Mouse (Mus musculus) brain, embryonic 18.5 days (tissue): ENCODE data around the gene Exoc2.

Experiments used
- DNase-seq: peaks from one replicate; pipeline ENCODE4 v3.0.0-alpha.2; 2012; ENCODE audit warnings: low read depth, low spot score

Gene Exoc2

DNA sequence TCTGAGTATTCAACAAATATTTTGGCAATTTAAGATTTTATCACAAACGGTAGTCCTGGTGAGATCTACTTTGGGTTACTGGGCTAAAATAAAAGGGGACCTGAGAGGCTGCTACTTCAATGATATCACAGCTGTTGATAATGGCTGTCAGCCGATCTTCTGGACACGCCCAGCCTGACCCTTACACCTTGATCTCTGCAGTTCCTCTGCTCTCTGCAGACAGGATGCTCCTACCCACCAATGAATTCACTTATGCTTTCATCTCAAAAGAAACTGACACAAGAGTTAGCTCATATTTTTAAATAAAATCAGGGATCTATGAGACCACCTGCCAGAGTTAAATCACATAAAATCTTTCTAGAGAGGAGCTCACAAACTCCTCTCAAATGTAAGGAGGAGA, 149.0 kb downstream of the Exoc2 start:
- DNase-seq = no peak

DNA sequence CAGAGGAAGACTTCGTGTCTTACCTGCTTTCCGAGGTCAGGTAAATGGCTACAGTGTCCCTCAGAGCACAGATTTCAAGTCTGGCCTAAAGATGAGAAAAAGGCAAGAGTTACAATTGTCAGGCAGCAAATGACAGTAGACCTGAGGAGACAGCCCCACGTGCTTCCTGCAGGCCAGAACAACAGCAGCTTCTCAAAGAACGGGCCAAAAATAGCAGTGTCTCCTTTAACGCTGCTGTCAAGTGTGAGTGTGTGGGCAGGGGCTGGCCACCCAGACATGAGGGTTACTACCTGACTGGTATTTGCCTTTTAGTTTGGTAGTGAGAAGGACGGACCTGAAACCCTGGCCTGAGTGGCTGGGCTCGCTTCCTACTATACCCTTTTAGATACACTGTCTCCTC, 153.3 kb downstream of the Exoc2 start:
- no peak for DNase-seq

DNA sequence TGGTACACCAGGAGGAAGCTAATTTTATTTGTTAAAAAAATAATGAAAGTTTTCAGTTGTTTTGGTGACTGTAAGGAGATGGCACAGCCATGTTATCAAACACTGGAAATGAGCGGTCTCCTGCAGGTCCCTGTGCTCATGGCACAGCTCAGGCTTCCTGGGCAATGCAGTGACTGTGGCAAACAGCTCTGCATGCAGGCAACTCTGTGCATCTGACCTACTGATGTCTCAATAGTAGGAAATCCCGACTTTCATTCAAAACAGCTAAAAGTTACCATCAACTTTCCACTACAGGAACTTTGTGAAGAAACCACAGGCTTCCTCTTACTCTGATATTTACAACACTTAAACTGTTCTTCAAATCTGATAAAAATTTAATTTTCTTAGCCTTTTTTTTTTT, 154.0 kb downstream of the Exoc2 start:
- DNase-seq = no peak

DNA sequence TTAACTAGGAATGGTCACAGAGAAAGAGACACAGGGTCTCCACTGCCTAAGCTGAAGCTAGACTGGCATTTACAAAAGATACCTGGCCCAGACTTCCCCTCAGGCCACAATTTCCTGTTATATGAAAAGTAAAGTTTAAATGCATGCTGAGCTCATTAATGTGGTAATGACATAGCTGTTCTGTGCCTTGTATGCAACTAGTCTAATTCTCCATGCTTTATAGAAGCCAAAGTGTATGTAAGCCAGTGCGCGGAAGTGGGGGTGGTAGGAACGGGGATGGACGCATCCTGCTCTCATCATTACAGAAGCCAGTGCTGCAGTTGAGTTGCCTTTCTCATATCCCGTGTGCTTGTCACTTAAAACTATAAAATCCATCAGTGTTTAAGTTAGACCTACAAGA, 156.5 kb downstream of the Exoc2 start:
- DNase-seq = no peak

DNA sequence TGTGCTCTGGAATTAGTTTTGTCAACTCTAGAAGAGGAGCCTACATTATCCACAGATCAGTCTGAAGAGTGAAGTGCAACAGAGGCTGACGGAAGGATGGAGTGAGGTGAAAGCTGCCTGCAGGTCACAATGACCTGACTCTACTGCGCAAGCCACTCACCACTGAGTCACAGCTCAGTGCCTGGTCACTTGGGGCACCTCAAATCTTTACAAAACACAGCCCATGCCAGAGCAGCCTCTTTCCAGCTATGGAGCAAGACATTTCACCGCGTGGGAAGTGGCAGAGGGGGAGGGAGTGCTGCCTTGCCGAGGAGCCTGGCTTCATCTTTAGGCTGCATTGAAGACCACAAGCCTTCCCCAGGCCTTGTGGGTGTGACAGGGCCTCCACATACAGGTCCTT, 159.6 kb downstream of the Exoc2 start:
- no peak for DNase-seq

DNA sequence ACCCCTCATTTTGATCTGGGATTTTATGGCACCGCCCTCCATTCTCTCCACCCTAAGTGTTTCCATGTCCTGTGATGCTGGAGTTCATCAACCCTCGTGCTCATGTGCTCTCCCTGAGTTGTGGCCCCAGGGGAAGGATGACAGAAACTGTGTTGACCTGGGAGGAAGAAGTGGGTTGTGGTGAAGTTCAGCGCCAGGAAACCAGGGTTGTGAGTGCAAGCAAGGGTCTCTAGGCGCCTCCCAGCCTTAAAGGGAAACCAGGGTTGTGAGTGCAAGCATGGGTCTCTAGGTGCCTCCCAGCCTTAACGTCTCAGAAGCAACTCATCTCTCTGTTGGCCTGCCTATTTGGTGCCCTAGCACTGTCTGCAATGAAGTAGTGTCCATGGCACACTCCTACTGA, 160.4 kb downstream of the Exoc2 start:
- no peak for DNase-seq

DNA sequence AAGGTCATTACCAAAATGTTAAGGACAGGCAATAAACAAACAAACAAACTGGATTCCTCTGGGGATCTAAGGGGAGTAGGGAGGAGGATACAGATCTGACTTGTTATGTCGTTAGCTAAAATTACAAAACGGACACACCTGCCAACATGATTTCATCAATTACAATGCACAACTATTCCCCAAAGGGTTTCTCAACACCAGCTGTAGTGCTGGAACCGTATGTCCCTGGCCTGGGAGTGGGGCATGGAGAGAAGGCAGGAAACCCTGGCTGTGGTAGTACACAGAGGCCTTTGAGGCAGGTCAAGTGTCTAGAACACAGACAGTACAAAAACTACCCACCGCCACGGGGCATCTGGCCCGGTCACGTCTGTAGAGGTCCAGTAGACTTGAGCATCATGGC, 164.7 kb downstream of the Exoc2 start:
- DNase-seq = no peak

DNA sequence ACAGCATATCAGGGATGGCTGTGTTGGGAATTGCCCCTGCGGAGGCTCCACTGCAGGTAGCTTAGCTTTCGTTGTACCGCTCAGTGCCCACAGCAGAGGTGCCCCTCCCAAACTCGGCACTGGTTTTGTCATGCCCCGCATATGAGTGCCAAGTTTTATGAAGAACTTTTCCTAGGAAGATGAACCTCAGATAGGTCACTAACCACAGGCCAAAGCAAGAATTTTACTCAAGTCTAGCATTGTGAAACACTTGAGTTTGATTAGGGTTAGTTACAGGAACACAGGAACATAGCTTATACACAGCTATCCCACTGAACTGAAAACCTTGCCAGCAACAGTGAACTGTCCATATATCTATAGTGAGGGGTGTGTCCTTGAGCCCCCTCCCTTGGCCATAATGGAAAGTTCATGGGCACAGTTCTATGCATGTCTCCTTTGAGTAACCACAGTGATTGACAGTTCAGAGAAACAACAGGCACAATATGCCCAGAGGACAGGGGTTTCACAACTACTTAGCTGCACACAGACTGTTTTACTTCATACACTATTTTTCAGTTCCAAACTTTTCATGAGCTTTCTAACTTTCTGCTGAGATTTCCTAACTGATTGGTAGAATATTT, 171.4 kb downstream of the Exoc2 start:
- no peak for DNase-seq

DNA sequence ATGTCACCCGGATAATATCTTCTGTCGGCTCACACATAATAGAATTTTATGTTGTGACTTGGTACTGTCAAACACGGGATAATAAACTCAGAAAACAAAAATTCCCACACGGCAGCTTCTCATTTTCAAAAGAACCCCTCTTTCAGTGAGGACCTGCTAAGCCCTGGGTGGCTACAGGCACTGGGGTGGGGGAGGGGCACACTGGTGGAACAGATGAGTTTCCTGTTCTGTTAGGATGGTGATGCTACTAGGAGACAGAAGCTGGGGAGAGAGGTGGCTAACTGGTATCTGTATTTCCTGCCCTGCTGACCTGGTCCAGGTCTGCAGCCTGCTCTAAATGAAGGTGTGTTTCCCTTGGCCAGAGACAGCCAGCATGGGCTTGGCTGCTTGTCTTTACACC, 172.0 kb downstream of the Exoc2 start:
- no peak for DNase-seq

DNA sequence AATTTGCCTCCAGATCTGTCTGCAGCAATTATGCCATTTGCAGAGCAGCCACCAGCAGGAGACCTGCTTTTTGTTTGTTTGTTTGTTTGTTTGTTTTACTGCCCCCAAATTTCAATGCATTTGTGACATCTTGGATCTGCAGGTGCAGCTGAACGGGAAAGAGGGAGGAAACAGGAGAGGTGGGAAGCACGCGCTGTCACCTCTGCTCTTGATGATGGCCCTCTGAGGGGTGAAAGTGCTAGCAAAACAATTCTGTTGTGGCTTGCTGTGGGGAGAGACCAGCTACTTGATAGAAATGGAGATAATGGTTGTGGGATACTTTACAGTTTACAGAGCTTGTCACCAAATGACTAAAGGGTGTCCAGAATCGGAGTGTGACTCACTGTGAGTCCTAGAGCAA, 177.9 kb downstream of the Exoc2 start:
- DNase-seq = no peak

DNA sequence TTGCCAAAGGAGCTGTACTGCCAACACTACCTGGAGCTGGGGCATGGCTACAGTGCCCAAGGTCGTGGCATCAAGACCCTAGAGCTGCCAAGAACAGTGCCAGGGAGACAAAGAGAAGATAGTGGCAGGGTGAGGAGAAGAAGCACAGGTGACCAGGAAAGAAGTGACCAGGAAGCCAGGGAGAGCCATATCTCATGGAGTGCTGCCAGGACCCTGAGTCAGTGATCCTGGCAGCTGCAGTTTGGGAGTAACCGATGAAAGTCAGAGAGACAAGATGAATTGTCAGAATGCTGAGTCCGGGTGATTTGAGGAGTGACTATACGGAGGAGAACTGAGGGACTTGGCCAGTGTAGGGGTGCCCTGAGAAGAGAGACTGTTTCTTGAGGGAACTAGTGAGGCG, 180.3 kb downstream of the Exoc2 start:
- DNase-seq = no peak

DNA sequence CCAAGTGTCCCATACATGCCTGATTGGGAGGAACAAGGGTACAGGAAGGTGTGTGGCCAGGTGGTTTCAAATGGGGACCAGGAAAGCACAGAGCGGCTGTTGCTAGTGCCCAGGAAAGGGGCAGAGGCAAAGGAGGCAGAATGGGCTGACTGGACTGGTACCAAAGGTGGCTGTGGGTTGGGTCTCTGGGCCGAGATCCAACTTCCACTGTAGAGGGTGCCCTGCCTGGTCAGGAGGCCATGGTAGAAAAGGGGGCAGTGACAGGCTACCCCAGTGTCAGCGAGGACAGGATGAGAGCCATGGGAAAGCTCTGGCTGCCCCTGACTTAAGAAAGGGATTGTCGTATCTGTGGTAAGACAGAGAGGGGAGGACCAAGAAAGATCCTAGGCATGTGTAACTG, 180.7 kb downstream of the Exoc2 start:
- no peak for DNase-seq

DNA sequence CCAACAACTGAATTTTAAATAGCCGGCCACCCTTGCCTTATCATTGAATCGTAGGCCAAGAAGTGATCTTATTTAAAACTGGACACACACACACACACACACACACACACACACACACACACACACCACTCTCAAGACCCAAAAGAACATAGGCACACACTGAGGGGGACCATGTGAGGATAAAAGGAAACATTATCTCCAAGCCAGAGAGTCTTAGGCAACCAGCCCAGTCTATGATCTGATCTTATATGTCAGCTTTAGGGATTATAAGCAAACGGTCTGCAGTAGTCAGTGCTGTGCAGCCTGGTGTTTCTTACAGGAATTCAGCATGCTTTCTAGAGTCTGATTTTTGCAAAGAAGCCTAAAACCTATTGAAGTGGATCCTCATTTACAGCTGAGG, 181.2 kb downstream of the Exoc2 start:
- no peak for DNase-seq

DNA sequence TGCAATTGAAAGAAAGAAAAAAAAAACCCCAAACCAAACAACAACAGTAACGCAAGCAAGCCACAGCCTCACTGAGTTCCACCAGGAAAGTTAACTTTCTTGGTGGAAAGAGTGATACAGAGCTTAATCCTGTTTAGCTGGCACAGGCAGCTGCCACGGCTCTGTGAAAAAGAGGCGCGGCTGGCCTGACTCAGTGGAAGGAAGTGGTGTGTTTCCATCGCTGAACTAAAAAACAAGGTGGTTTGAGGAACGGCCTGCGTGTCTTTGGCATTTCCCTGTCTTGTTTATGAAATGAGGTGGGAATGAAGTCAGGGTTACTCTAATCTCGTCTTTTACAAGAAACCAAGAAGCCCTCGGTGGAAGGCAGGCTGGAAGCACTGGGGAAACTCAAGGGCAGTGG, 181.6 kb downstream of the Exoc2 start:
- DNase-seq = no peak

DNA sequence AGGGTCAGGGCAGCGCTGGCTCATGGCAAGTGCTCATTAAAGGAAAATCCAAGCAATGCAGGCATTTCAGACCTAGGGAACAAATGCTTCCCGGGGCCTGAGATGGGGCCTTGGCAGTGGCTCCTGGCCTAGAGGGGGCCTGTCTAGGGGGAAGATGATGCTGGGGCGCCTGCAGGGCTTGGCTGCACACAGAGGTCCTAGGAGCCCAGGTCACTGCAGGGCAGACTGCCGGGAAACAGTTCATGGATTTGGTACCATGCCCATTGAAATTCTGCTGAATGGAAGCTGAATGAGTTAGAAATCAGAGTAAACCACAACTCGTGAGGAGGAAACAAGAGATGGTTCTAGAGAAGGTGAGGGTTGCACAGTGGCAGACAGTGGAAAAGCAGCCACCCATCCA, 183.9 kb downstream of the Exoc2 start:
- no peak for DNase-seq

DNA sequence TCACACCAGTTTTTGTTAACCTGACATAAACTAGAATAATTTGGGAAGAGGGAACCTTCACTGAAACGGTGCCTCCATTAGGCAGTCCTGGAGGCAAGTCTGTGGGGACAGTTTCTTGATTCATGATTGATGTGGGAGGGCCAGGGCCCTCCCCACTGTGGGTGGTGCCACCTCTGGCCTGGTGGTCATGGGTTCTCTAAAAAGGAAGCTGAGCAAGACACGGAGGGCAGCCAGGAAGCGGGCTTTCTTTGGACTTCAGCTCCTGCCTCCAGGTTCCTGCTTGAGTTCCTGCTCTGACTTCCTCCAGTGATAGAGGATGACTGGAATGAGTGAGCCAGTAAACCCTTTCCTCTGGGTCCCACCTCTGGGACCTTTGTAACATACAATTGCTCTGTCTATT, 185.5 kb downstream of the Exoc2 start:
- DNase-seq = no peak

DNA sequence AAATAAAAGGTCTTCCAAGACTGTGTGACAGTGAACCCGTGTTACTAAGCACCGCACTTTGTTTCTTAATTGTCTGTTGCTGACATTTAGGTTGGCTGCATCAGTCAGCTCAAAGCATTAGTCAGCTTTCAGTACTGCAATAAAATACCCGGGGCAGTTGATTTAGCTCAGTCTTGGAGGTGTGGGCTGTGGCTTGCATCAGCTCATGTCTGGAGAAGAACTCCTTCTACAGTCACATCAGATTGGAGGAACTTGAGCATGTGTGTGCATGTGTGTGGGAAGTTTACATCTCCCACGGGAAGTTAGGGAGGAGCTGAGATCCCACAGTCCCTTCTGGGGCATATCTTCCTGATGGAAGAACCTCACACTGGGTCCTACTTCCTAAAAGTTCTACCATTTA, 185.9 kb downstream of the Exoc2 start:
- DNase-seq = no peak

DNA sequence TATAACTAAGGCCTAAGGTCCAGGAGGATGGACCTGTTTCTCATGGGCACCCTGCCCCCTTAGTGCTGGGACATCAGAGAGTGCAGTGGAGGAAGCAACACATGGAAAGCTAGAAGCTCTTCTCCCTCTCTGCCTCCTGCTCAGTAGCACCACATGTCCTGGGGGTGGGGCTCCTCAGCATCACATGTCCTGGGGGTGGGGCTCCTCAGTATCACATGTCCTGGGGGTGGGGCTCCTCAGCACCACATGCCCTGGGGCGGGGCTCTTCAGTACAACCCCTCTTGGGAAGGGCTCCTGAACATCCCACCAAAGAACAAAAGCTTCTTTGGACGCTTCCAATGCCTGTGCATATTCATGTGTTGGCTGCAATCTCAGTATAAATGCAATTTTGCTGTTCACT, 186.3 kb downstream of the Exoc2 start:
- no peak for DNase-seq

DNA sequence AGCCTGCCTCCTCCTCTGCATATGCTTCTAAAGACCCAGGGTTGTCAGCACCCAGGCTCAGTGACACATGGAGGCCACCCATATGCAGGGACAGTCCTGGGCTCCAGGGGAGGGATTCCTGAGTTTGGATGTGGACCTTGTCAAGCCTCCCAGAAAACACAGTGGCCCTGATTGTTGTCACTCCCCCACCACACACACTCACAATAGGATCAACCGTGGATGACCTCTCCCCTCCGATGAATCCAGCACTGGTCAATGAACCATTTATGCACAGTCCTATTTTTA, 186.9 kb downstream of the Exoc2 start:
- DNase-seq = no peak

DNA sequence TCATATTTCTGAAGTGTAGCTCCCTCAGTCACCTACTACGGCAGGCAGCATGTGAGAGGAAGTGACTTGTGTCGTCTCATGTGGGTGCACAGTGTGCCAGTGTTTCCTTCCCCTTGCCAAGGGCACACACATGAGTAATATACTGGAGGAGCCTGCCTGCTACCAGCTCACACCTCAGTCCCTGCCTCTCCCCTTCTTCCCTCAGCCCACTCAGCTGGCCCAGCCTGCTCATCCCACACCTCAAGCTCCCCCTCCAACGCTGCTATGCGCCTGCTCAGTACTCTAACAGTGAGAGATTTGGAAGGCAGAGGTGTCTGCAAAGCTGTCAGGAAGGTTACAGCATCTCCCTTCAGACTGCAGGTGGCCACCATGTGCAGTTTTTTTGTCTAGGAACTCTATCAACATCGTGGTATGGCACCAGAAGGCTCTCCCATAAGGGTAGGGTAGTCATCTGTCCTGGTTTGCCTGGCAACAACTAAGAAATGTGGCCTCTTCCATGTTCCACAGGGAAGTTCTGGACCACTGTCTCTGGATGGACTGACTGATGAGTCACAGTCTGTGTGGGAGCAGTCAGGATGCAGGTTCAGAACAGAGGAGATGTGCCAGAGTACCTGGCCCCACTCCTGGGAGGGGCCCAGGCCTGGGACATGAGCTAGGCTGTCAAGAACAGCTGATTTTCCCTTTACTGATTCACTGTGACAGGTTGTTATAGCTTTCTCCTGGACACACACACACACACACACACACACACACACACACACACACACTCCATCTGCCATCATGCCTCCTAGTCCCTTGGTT, 187.5 kb downstream of the Exoc2 start:
- no peak for DNase-seq

DNA sequence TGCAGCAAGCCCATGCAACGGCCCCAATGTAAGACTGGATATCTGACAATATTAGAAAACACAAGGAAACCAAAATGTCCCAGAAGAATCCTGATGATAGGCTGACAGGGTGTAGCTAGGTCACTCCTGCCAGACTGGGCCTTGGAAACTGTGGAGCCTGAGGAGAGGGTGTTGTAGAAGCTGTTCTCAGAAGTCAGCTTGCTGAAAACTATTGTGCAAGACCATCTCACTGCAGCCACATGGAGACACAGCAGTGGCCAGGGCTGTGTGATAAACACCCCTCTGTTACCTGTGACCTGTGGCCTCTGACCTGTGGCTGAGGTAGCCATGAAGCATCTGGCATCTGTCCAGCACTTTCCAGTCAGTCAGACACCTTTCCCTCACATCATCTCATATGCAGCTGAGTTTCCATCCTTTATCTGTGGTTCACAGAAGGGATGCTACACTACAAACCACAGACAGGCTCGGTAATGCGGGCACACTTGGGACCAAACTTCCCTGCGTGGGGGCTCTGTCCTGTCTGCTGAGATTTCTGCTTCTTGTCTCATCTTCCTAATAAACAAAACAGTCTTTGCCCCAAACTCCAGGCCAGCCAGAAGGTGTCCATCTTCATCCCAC, 188.4 kb downstream of the Exoc2 start:
- DNase-seq = no peak

DNA sequence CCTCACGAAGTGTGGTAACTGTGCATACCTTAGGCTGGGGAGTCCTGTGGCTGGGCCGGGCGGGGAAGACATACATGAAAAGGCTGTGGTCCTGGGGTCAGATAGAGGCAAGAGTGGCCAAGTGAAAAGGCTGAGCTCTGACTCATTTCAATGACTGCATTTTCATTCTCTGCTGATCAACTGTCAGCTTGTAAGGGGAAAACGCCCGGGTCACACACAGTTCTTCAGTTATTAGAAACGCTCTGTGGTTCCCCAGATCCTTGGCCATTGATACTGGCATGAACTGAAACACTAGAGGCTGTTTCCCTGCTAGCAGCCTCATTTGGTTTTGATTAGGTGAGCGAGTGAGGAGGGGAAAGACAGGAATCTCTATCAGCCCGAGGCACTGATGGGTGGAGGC, 191.5 kb downstream of the Exoc2 start:
- DNase-seq = no peak

DNA sequence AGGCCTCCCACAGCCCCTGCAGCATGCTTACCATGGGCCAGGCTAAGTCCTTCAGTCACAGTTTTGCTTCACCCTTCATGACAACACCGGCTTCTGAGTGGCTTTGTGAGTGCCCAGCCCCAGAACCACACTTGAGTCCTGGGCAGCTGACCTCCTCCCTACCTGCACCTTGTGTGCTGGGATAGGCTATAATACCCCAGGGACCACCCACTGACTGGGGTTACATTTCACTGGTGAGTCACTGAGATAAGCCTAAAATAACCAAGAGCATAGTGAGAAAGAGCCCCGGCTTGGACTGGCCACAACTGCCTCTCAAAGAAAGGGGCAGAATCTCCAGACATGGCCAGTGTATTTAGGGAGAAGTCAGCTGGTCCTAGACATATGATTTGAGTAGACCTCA, 192.0 kb downstream of the Exoc2 start:
- no peak for DNase-seq
